ENCODE assay signal across 17 mouse cellular contexts in genomic region chr2:50539741-50540441, GRCm38 (mm10).
DNase-seq lines count a peak whose midpoint lies in the region; ATAC-seq and TF ChIP-seq lines count a peak whose summit lies in the region.
"Had no signal": no experiment of that assay in that cellular context is flagged by ENCODE, and none has a peak within 500 bp of the region (broad histone marks: within the 10 kb centered on the region; RNA-seq: fewer than 3 reads in every experiment).

No protein-coding gene starts in this region.

- WGBS in heart, embryonic 11.5 days (ENCODE audit: insufficient replicate concordance) = 83% methylated on average over 2 of the region's 2 CpGs
- 82% methylated on average over 2 of the region's 2 CpGs for WGBS in midbrain, embryonic 11.5 days
- 90% methylated on average over 2 of the region's 2 CpGs for WGBS in midbrain, postnatal 0 days

- H3K4me2 ChIP-seq in heart, embryonic 11.5 days = no peak overlapping the region
- no peak overlapping the region for H3K4me2 ChIP-seq in midbrain, embryonic 11.5 days
- H3K4me2 ChIP-seq in midbrain, postnatal 0 days (ENCODE audit: low read depth, low read length, poor library complexity, severe bottlenecking) = no peak overlapping the region
- H3K4me2 ChIP-seq: heart, embryonic 15.5 days; liver, embryonic 13.5 days; neural tube, embryonic 12.5 days had no signal

- H3K27me3 ChIP-seq in heart, embryonic 11.5 days (ENCODE audit: control insufficient read depth, insufficient read depth, low read length) = no peaks in the 10 kb centered on the region
- H3K27me3 ChIP-seq in midbrain, embryonic 11.5 days (ENCODE audit: control insufficient read depth, insufficient read depth, low read length) = no peaks in the 10 kb centered on the region
- H3K27me3 ChIP-seq in midbrain, postnatal 0 days (ENCODE audit: insufficient read depth, low read length) = no peaks in the 10 kb centered on the region
- H3K27me3 ChIP-seq: heart, embryonic 15.5 days; liver, embryonic 13.5 days; neural tube, embryonic 12.5 days had no signal

- no peak overlapping the region for H3K27ac ChIP-seq in heart, embryonic 11.5 days (ENCODE audit: low read depth, low read length)
- H3K27ac ChIP-seq in midbrain, embryonic 11.5 days (ENCODE audit: low read depth, low read length) = no peak overlapping the region
- H3K27ac ChIP-seq in midbrain, postnatal 0 days (ENCODE audit: low read depth, low read length) = no peak overlapping the region
- H3K27ac ChIP-seq: heart, embryonic 15.5 days; liver, embryonic 13.5 days; neural tube, embryonic 12.5 days had no signal

- DNase-seq in heart, adult 18-20 months = peak; percentile 7 to 18
- peak; percentile 62 for DNase-seq in midbrain, embryonic 11.5 days (ENCODE audit: low spot score, missing footprints)
- DNase-seq in midbrain, postnatal 0 days (ENCODE audit: low spot score) = no peak
- peak; percentile 32 for DNase-seq in skeletal muscle tissue, adult 2 months (ENCODE audit: low read depth, low spot score)
- no peak for DNase-seq in cerebellum, postnatal 14 days
- no peak for DNase-seq in layer of hippocampus, adult 18-20 months (ENCODE audit: low spot score in 2 of 2)
- DNase-seq: cerebellum, postnatal 10 days; gastrocnemius, postnatal 14 days; kidney, adult 11 months; kidney, postnatal 14 days; liver, embryonic 13.5 days; right cerebral cortex, adult 18-20 months had no signal

- no peak for ATAC-seq in heart, embryonic 11.5 days (replicated peaks; ENCODE audit: insufficient number of reproducible peaks, low FRiP score, low TSS enrichment)
- no peak for ATAC-seq in midbrain, embryonic 11.5 days (ENCODE audit: low FRiP score)
- ATAC-seq in midbrain, postnatal 0 days (ENCODE audit: low FRiP score) = no peak
- ATAC-seq in granulocyte monocyte progenitor cell, adult 5-6 weeks (replicated peaks; ENCODE audit: poor library complexity, severe bottlenecking) = peak; percentile 99
- ATAC-seq: forebrain, embryonic 14.5 days had no signal

- H3K4me1 ChIP-seq in heart, embryonic 11.5 days (ENCODE audit: control insufficient read depth, insufficient read depth, low read length) = no peaks in the 10 kb centered on the region
- no peaks in the 10 kb centered on the region for H3K4me1 ChIP-seq in midbrain, embryonic 11.5 days (ENCODE audit: control insufficient read depth, insufficient read depth, low read length)
- no peaks in the 10 kb centered on the region for H3K4me1 ChIP-seq in midbrain, postnatal 0 days (ENCODE audit: insufficient read depth, low read length)
- H3K4me1 ChIP-seq: liver, embryonic 13.5 days; neural tube, embryonic 12.5 days had no signal

- H3K36me3 ChIP-seq in heart, embryonic 11.5 days (ENCODE audit: control insufficient read depth, insufficient read depth, low read length) = no peaks in the 10 kb centered on the region
- H3K36me3 ChIP-seq in midbrain, embryonic 11.5 days (ENCODE audit: control insufficient read depth, insufficient read depth, low read length) = no peaks in the 10 kb centered on the region
- H3K36me3 ChIP-seq in midbrain, postnatal 0 days (ENCODE audit: insufficient read depth, low read length) = no peaks in the 10 kb centered on the region
- H3K36me3 ChIP-seq: heart, embryonic 15.5 days; liver, embryonic 13.5 days; neural tube, embryonic 12.5 days had no signal

- no peaks in the 10 kb centered on the region for H3K9me3 ChIP-seq in heart, embryonic 11.5 days (replicated peaks; ENCODE audit: control insufficient read depth, low read length)
- no peaks in the 10 kb centered on the region for H3K9me3 ChIP-seq in midbrain, embryonic 11.5 days (ENCODE audit: control insufficient read depth, low read length)
- no peaks in the 10 kb centered on the region for H3K9me3 ChIP-seq in midbrain, postnatal 0 days (ENCODE audit: low read length)
- H3K9me3 ChIP-seq: heart, embryonic 15.5 days; liver, embryonic 13.5 days; neural tube, embryonic 12.5 days had no signal

- no peak for TF ChIP-seq CTCF in midbrain, postnatal 0 days (IDR thresholded peaks at IDR 0.05)

- H3K4me3 ChIP-seq in heart, embryonic 11.5 days (ENCODE audit: low read depth, low read length) = no peak overlapping the region
- H3K4me3 ChIP-seq in midbrain, embryonic 11.5 days (ENCODE audit: low read depth, low read length) = no peak overlapping the region
- no peak overlapping the region for H3K4me3 ChIP-seq in midbrain, postnatal 0 days (ENCODE audit: low read depth, low read length)
- H3K4me3 ChIP-seq: heart, embryonic 15.5 days; liver, embryonic 13.5 days; neural tube, embryonic 12.5 days had no signal

- H3K9ac ChIP-seq in heart, embryonic 11.5 days (ENCODE audit: low read depth, low read length) = no peak overlapping the region
- no peak overlapping the region for H3K9ac ChIP-seq in midbrain, embryonic 11.5 days (ENCODE audit: low read length)
- H3K9ac ChIP-seq in midbrain, postnatal 0 days (replicated peaks; ENCODE audit: low read length, poor library complexity, severe bottlenecking) = no peak overlapping the region
- H3K9ac ChIP-seq: heart, embryonic 15.5 days; liver, embryonic 13.5 days; neural tube, embryonic 12.5 days had no signal

Comparison
In these comparisons a context has a peak if more than half of its experiments do, and no peak if none do; other contexts are left out.
1. DNase-seq: peak in heart, adult 18-20 months (2 of 2), midbrain, embryonic 11.5 days (single experiment) and skeletal muscle tissue, adult 2 months (single experiment); none in midbrain, postnatal 0 days (single experiment), cerebellum, postnatal 14 days (0 of 2) and layer of hippocampus, adult 18-20 months (0 of 2).